Mouse (Mus musculus): ENCODE measurements around the gene Cbfb.
"Not testable (repeated sequence)": the region's sequence is repeated elsewhere in the genome, so short reads cannot be mapped to it uniquely, and the experiment has no call there.

The Cbfb gene

DNA sequence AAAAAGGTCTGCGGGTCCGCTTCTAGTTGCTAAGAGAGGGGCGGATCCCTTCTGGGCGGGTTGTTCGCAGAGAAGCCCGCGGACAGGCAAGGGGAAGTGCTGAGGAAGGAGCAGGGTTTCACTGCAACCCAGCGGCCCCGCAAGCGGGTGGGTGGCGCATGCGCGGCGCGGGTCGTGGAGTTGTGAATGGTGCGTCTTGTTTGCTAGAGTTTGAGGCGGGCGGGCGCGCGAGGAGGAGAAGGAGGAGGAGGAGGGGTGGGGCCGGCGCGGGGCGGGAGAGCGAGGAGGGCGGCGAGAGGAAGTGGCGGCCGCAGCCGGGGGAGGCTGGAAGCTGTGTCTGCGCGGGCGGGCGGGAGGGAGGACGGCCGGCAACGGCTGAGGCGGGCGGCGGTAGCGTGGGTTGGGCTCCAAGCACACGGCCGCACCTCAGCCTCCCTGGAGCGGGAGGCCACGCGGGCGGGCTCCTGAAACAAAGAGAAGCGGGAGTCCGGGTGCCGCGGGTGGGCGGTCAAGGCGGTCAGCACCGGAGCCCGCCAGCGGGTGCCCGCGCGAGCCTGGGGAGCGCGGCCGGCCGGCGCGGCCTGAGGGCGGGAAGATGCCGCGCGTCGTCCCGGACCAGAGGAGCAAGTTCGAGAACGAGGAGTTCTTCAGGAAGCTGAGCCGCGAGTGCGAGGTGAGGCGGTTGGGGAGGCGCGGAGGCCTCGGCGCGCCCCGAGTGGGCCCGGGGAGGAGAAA is at the start of gene Cbfb:
Cbfb (plus strand) TSS at position 294 of the 735 bp plus-strand sequence.
- DNase-seq (ENCODE audit: low spot score in 2 of 2), result peak; percentile 71 to 93

- no peak for DNase-seq (ENCODE audit: low spot score in 2 of 2)
These were observed 40.6 kb upstream of the Cbfb start for GRCm38 (mm10) chr8:105129864-105130263.

- DNase-seq (ENCODE audit: low spot score in 2 of 2), result no peak
These were observed 39.0 kb upstream of the Cbfb start, which contains the start of gene Ces4a for GRCm38 (mm10) chr8:105131509-105131908. Gene Ces4a, plus strand, starts transcription at chr8:105131800.

- peak in 1 of 2 experiments; percentile 63 for DNase-seq (ENCODE audit: low spot score in 2 of 2)
These were observed 32.1 kb upstream of the Cbfb start for GRCm38 (mm10) chr8:105138423-105138822.

- DNase-seq (ENCODE audit: low spot score in 2 of 2), result no peak
These were observed 28.1 kb upstream of the Cbfb start for GRCm38 (mm10) chr8:105142395-105142794.

- DNase-seq (ENCODE audit: low spot score in 2 of 2), result no peak
These were observed 18.8 kb upstream of the Cbfb start for GRCm38 (mm10) chr8:105151654-105152053.

- peak; percentile 39 to 60 for DNase-seq (ENCODE audit: low spot score in 2 of 2)
These were observed 17.7 kb upstream of the Cbfb start for GRCm38 (mm10) chr8:105152623-105153398.

DNA sequence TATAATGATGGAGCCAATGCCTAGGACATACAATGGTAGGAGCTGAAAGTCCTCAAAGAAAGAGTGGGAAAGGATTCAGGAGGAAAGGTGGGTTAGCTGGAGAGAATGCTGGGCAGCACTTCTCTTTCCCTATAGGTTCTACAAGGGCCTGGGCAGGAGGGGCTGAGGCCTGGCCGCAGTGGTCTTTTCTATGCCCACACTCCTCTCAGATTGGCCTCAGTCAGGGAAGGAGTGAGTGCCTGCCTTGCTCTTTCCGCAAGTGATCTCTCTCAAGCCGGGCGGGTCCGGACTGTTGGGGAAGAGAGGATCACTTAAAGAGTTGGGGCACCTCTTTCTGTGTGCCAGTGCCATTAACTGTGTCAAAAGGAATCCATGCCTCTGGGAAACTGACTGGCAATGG is 16.2 kb upstream of the Cbfb start:
- DNase-seq (ENCODE audit: low spot score in 2 of 2), result no peak

GRCm38 (mm10) chr8:105155091-105155745 is 15.3 kb upstream of the Cbfb start:
- DNase-seq (ENCODE audit: low spot score in 2 of 2), result no peak

- peak in 1 of 2 experiments; percentile 11 for DNase-seq (ENCODE audit: low spot score in 2 of 2)
These were observed 12.9 kb upstream of the Cbfb start for GRCm38 (mm10) chr8:105157555-105157954.

DNA sequence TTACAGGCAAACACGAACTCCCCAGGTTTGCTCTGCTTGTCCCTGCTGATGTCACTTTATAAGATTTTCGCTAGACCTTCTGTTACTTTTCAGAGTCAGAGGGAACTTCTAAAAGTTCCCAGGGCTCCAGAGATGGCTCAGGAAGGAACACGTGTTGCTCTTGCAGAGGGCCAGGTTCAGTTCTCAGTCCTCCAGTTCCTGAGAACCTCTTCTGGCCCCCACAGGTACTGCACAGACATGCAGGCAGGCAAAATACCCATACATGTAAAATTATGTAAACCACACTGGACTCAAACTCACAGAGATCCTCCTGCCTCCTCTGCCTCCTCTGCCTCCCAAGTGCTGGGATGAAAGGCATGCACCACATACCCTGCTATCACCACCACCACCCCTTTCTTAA is 12.4 kb upstream of the Cbfb start:
- DNase-seq (ENCODE audit: low spot score in 2 of 2), result no peak

- no peak for DNase-seq (ENCODE audit: low spot score in 2 of 2)
These were observed 9.3 kb upstream of the Cbfb start for GRCm38 (mm10) chr8:105161121-105161652.

- no peak for DNase-seq (ENCODE audit: low spot score in 2 of 2)
These were observed 6.1 kb upstream of the Cbfb start for GRCm38 (mm10) chr8:105164272-105164902.

GRCm38 (mm10) chr8:105165191-105165590 is 5.3 kb upstream of the Cbfb start:
- no peak for DNase-seq (ENCODE audit: low spot score in 2 of 2)

- no peak for DNase-seq (ENCODE audit: low spot score in 2 of 2)
These were observed 3.4 kb upstream of the Cbfb start for GRCm38 (mm10) chr8:105167116-105167515.

DNA sequence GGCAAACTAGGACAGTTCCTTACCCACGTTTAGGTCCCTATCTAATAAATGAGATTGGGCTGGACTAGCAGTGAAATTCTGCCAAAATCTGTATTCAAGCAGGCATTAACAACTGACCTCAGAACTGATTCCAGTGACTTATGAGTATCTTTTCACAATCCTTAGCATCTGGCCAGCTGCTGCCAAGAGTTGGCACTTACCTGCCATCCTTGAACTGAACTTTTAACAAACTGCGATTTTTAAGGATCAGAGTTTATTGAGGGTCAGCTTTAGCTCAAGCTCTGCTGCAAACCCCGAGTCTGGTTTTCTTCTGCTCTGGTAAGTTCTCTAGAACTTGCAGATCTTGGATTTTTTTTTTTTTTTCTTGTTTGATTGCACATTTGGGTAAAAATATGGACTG is 892 bp upstream of the Cbfb start:
- no peak for DNase-seq (ENCODE audit: low spot score in 2 of 2)

GRCm38 (mm10) chr8:105170041-105170380 is 463 bp upstream of the Cbfb start:
- no peak for DNase-seq (ENCODE audit: low spot score in 2 of 2)

- DNase-seq (ENCODE audit: low spot score in 2 of 2), result peak in 1 of 2 experiments; percentile 46
These were observed 885 bp downstream of the Cbfb start for GRCm38 (mm10) chr8:105171116-105172002.

DNA sequence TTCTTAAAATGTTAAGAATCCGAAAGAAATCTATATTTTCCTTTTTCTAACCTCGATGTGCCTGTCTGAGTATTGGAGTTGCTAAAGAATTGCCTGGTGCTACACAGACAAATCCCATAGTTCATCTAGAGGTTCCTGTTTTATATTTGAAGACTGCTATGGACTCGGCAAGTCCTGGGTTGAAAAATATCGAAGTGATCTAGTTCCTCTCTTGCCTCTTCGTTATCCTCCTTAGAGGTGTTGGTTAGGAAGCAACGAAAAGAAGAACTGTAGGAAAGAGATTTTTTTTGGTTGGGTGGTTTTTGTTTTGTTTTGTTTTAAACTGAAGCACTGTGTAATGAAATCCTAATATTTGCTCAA is 1.5 kb downstream of the Cbfb start:
- DNase-seq (ENCODE audit: low spot score in 2 of 2), result no peak

- not testable (repeated sequence) for DNase-seq (ENCODE audit: low spot score in 2 of 2)
These were observed 4.8 kb downstream of the Cbfb start for GRCm38 (mm10) chr8:105175287-105175686.

All from left cerebral cortex, adult 9 months (tissue).